8 mouse cellular contexts compared by ENCODE assay signal in the genomic region with DNA sequence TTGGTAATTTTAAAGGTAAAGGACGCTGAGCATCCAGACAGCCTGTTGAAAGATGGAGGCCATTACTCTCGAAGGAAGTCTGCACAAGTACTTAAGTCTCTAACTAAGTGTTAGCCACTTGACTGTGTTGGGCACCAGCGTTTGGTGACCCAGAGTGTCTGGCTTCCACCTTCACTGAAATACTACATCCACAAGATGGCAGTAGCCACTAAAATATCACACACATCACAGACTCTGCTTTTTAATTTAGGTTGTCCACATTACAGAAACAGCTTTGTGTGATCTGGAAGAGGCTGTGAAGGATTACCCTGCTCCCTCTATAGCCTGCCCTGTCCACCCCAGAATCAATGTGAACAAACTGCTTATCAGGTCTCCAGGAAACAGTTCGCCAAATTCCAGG.
DNase-seq lines count a peak whose midpoint lies in the region; ATAC-seq and TF ChIP-seq lines count a peak whose summit lies in the region.
"Had no signal": no experiment of that assay in that cellular context is flagged by ENCODE, and none has a peak within 500 bp of the region (broad histone marks: within the 10 kb centered on the region; RNA-seq: fewer than 3 reads in every experiment).

No protein-coding gene starts in this region.

- H3K36me3 ChIP-seq in kidney, embryonic 14.5 days (ENCODE audit: control insufficient read depth, insufficient read depth, low read length) = no peaks in the 10 kb centered on the region
- H3K36me3 ChIP-seq in MEL (ENCODE audit: control insufficient read depth in 1 of 2, insufficient read depth in 2 of 2, low read length in 2 of 2) = no peaks in the 10 kb centered on the region
- H3K36me3 ChIP-seq in embryonic facial prominence, embryonic 11.5 days (replicated peaks; ENCODE audit: control insufficient read depth, insufficient read depth, low read depth, low read length) = no peaks in the 10 kb centered on the region
- H3K36me3 ChIP-seq in midbrain, embryonic 14.5 days (ENCODE audit: control insufficient read depth, insufficient read depth, low read length) = no peaks in the 10 kb centered on the region
- H3K36me3 ChIP-seq: embryonic facial prominence, embryonic 12.5 days had no signal

- DNase-seq in kidney, adult 18-20 months = no peak
- peak; percentile 29 for DNase-seq in MEL (ENCODE audit: low read depth, low spot score)
- DNase-seq in embryonic facial prominence, embryonic 11.5 days (ENCODE audit: low spot score) = peak; percentile 65
- DNase-seq in kidney, postnatal 36 days = peak; percentile 16 to 34
- DNase-seq in midbrain, embryonic 14.5 days = peak; percentile 89
- no peak for DNase-seq in spleen, postnatal 4 days (ENCODE audit: low spot score in 2 of 2)

- no peak overlapping the region for H3K27ac ChIP-seq in kidney, embryonic 14.5 days (ENCODE audit: low read depth, low read length)
- H3K27ac ChIP-seq in MEL (ENCODE audit: control insufficient read depth, low read depth, low read length) = no peak overlapping the region
- no peak overlapping the region for H3K27ac ChIP-seq in embryonic facial prominence, embryonic 11.5 days (replicated peaks; ENCODE audit: low read depth, low read length)
- H3K27ac ChIP-seq in midbrain, embryonic 14.5 days (replicated peaks; ENCODE audit: low read depth, low read length) = no peak overlapping the region
- H3K27ac ChIP-seq: embryonic facial prominence, embryonic 12.5 days had no signal

- WGBS in kidney, embryonic 14.5 days = 36% methylated on average over 4 of the region's 4 CpGs
- 42% methylated on average over 4 of the region's 4 CpGs for WGBS in embryonic facial prominence, embryonic 11.5 days
- WGBS in midbrain, embryonic 14.5 days = 30% methylated on average over 4 of the region's 4 CpGs

- H3K4me2 ChIP-seq in kidney, embryonic 14.5 days (replicated peaks; ENCODE audit: low read depth, low read length) = no peak overlapping the region
- no peak overlapping the region for H3K4me2 ChIP-seq in embryonic facial prominence, embryonic 11.5 days (ENCODE audit: low read depth, low read length)
- H3K4me2 ChIP-seq in midbrain, embryonic 14.5 days (ENCODE audit: low read length) = no peak overlapping the region
- H3K4me2 ChIP-seq: embryonic facial prominence, embryonic 12.5 days had no signal

- TF ChIP-seq POLR2A in MEL (IDR thresholded peaks at IDR 0.05; ENCODE audit: control insufficient read depth in 1 of 2, insufficient read depth in 1 of 2, low read depth in 1 of 2, low read length in 2 of 2, poor library complexity in 1 of 2) = no peak

- H3K79me2 ChIP-seq in MEL (ENCODE audit: control insufficient read depth, insufficient read depth, low read length, poor library complexity) = no peaks in the 10 kb centered on the region

- no peak overlapping the region for H3K4me3 ChIP-seq in kidney, embryonic 14.5 days (ENCODE audit: low read length)
- no peak overlapping the region for H3K4me3 ChIP-seq in MEL (ENCODE audit: control insufficient read depth in 1 of 2, insufficient read depth in 1 of 2, low read depth in 2 of 2, low read length in 2 of 2)
- H3K4me3 ChIP-seq in embryonic facial prominence, embryonic 11.5 days (ENCODE audit: low read depth, low read length) = no peak overlapping the region
- no peak overlapping the region for H3K4me3 ChIP-seq in midbrain, embryonic 14.5 days (replicated peaks; ENCODE audit: low read depth, low read length)
- H3K4me3 ChIP-seq: embryonic facial prominence, embryonic 12.5 days had no signal

- peak; percentile 18 to 52 (median 21); a peak in 3 of 6 replicates for TF ChIP-seq CTCF in MEL (IDR thresholded peaks at IDR 0.05 in 2 of 3, conservative IDR thresholded peaks at IDR 0.05 in 1 of 3; ENCODE audit: control insufficient read depth in 1 of 3, insufficient read depth in 1 of 3, low read depth in 2 of 3, low read length in 3 of 3, poor library complexity in 1 of 3, severe bottlenecking in 1 of 3)

- ATAC-seq in kidney, embryonic 14.5 days (ENCODE audit: low FRiP score, low TSS enrichment) = peak; percentile 66
- ATAC-seq in embryonic facial prominence, embryonic 11.5 days (replicated peaks; ENCODE audit: insufficient number of reproducible peaks, low FRiP score, low TSS enrichment, low read depth) = peak; percentile 56; the same call in 1 of the 2 replicates
- peak; percentile 50 for ATAC-seq in midbrain, embryonic 14.5 days (ENCODE audit: low FRiP score, low TSS enrichment)

- no peak for TF ChIP-seq EP300 in MEL (IDR thresholded peaks at IDR 0.05; ENCODE audit: low read depth in 1 of 2, low read length in 2 of 2)

- no peaks in the 10 kb centered on the region for H3K27me3 ChIP-seq in kidney, embryonic 14.5 days (ENCODE audit: control insufficient read depth, insufficient read depth, low read length)
- H3K27me3 ChIP-seq in MEL (ENCODE audit: control insufficient read depth in 1 of 2, insufficient read depth in 2 of 2, low read length in 2 of 2) = no peaks in the 10 kb centered on the region
- H3K27me3 ChIP-seq in embryonic facial prominence, embryonic 11.5 days (ENCODE audit: control insufficient read depth, insufficient read depth, low read length) = no peaks in the 10 kb centered on the region
- H3K27me3 ChIP-seq in midbrain, embryonic 14.5 days (ENCODE audit: control insufficient read depth, insufficient read depth, low read length) = no peaks in the 10 kb centered on the region
- H3K27me3 ChIP-seq: embryonic facial prominence, embryonic 12.5 days had no signal

- TF ChIP-seq RAD21 in MEL (IDR thresholded peaks at IDR 0.05; ENCODE audit: low read depth, low read length) = peak; percentile 60

- H3K4me1 ChIP-seq in kidney, embryonic 14.5 days (ENCODE audit: control insufficient read depth, insufficient read depth, low read length) = no peaks in the 10 kb centered on the region
- H3K4me1 ChIP-seq in MEL (ENCODE audit: control insufficient read depth in 1 of 2, insufficient read depth in 2 of 2, low read length in 2 of 2) = no peaks in the 10 kb centered on the region
- H3K4me1 ChIP-seq in embryonic facial prominence, embryonic 11.5 days (ENCODE audit: control insufficient read depth, insufficient read depth, low read length) = no peaks in the 10 kb centered on the region
- no peaks in the 10 kb centered on the region for H3K4me1 ChIP-seq in midbrain, embryonic 14.5 days (ENCODE audit: control insufficient read depth, insufficient read depth, low read length)
- H3K4me1 ChIP-seq: embryonic facial prominence, embryonic 12.5 days had no signal

- no peaks in the 10 kb centered on the region for H3K9me3 ChIP-seq in kidney, embryonic 14.5 days (ENCODE audit: control insufficient read depth, low read length)
- no peaks in the 10 kb centered on the region for H3K9me3 ChIP-seq in MEL (replicated peaks; ENCODE audit: insufficient read depth, low read length)
- no peaks in the 10 kb centered on the region for H3K9me3 ChIP-seq in embryonic facial prominence, embryonic 11.5 days (replicated peaks; ENCODE audit: control insufficient read depth, low read length)
- no peaks in the 10 kb centered on the region; the same call in 1 of the 2 replicates for H3K9me3 ChIP-seq in midbrain, embryonic 14.5 days (ENCODE audit: control insufficient read depth, low read length)
- H3K9me3 ChIP-seq: embryonic facial prominence, embryonic 12.5 days had no signal

- no peak overlapping the region for H3K9ac ChIP-seq in kidney, embryonic 14.5 days (ENCODE audit: low read depth, low read length)
- H3K9ac ChIP-seq in MEL (ENCODE audit: control insufficient read depth, low read depth, low read length, poor library complexity, severe bottlenecking) = no peak overlapping the region
- H3K9ac ChIP-seq in embryonic facial prominence, embryonic 11.5 days (replicated peaks; ENCODE audit: low read length) = no peak overlapping the region
- no peak overlapping the region for H3K9ac ChIP-seq in midbrain, embryonic 14.5 days (replicated peaks; ENCODE audit: low read length)
- H3K9ac ChIP-seq: embryonic facial prominence, embryonic 12.5 days had no signal

TF ChIP-seq in MEL, 35 proteins besides CTCF, POLR2A, EP300 and RAD21:
- TF ChIP-seq ZC3H11A (IDR thresholded peaks at IDR 0.05; ENCODE audit: low read depth, low read length) (peak; percentile 33; the same call in 1 of the 2 replicates), RCOR1 (IDR thresholded peaks at IDR 0.05; ENCODE audit: low read depth, low read length) (no peak), SMC3 (IDR thresholded peaks at IDR 0.05; ENCODE audit: low read depth, low read length) (peak; percentile 46)

Comparison
In these comparisons a context has a peak if more than half of its experiments do, and no peak if none do; other contexts are left out.
1. DNase-seq: peak in MEL (single experiment), embryonic facial prominence, embryonic 11.5 days (single experiment), kidney, postnatal 36 days (2 of 2) and midbrain, embryonic 14.5 days (single experiment); none in kidney, adult 18-20 months (single experiment) and spleen, postnatal 4 days (0 of 2).
2. Peak in every context shown above with its lines, with median percentiles within 50 percentile points of each other: ATAC-seq.